Mouse (Mus musculus): ENCODE measurements around the gene Ppard.
A peak's percentile ranks its signal among the peaks of the same experiment; 100 is the strongest.

GRCm38 (mm10) chr17:28328366-28328928 is 95.9 kb downstream of the Ppard start, which contains the start of gene Rpl10a:
- TF ChIP-seq CTCF (IDR thresholded peaks at IDR 0.05; ENCODE audit: extremely low read depth, insufficient read depth, low read length) (peak; percentile 44), POLR2A (IDR thresholded peaks at IDR 0.05; ENCODE audit: extremely low read depth, insufficient read depth, low read length) (peak; percentile 94)

Data from cortical plate, adult 2 months (tissue).